Mouse (Mus musculus): ENCODE data around the gene Olfr487.
"Not testable (repeated sequence)": the region's sequence is repeated elsewhere in the genome, so short reads cannot be mapped to it uniquely, and the experiment has no call there.

Olfr487 gene

GRCm38 (mm10) chr7:108214536-108214935 lies at the start of gene Olfr487:
Olfr487 (minus strand) TSS chr7:108214636.
- not testable (repeated sequence) for DNase-seq (ENCODE audit: low spot score in 2 of 2)

GRCm38 (mm10) chr7:108258247-108258646 lies 43.8 kb upstream of the Olfr487 start, which contains the start of gene Olfr488:
Olfr488 (minus strand) TSS chr7:108258347.
- DNase-seq (ENCODE audit: low spot score in 2 of 2), result no peak

GRCm38 (mm10) chr7:108233551-108233950 lies 19.1 kb upstream of the Olfr487 start:
- no peak for DNase-seq (ENCODE audit: low spot score in 2 of 2)

GRCm38 (mm10) chr7:108196938-108197337 lies 17.5 kb downstream of the Olfr487 start:
- DNase-seq (ENCODE audit: low spot score in 2 of 2), result no peak

GRCm38 (mm10) chr7:108196337-108196736 lies 18.1 kb downstream of the Olfr487 start:
- DNase-seq (ENCODE audit: low spot score in 2 of 2), result not testable (repeated sequence)

GRCm38 (mm10) chr7:108192714-108193113 lies 21.7 kb downstream of the Olfr487 start:
- not testable (repeated sequence) for DNase-seq (ENCODE audit: low spot score in 2 of 2)

GRCm38 (mm10) chr7:108191196-108191595 lies 23.2 kb downstream of the Olfr487 start:
- not testable (repeated sequence) for DNase-seq (ENCODE audit: low spot score in 2 of 2)

GRCm38 (mm10) chr7:108185237-108185636 lies 29.2 kb downstream of the Olfr487 start:
- DNase-seq (ENCODE audit: low spot score in 2 of 2), result not testable (repeated sequence)

GRCm38 (mm10) chr7:108184401-108184800 lies 30.0 kb downstream of the Olfr487 start:
- DNase-seq (ENCODE audit: low spot score in 2 of 2), result not testable (repeated sequence)

GRCm38 (mm10) chr7:108172642-108173041 lies 41.8 kb downstream of the Olfr487 start, which contains the start of gene Olfr486:
Olfr486 (minus strand) TSS chr7:108172742.
- DNase-seq (ENCODE audit: low spot score in 2 of 2), result not testable (repeated sequence)

GRCm38 (mm10) chr7:108159771-108160170 lies 54.7 kb downstream of the Olfr487 start, which contains the start of gene Olfr485:
Olfr485 (minus strand) TSS chr7:108159871.
- DNase-seq (ENCODE audit: low spot score in 2 of 2), result no peak
